Mouse (Mus musculus): ENCODE results near the gene Methig1. TPM values are rescaled to one million over a fixed set of nuclear protein-coding genes. Genes with fewer than 3 reads are reported as not detected.
"Not testable (repeated sequence)": the region's sequence is repeated elsewhere in the genome, so short reads cannot be mapped to it uniquely, and the experiment has no call there.

Gene Methig1
- total RNA-seq (2015; ENCODE audit: low replicate concordance) (not detected in 2 replicates), total RNA-seq (2017; ENCODE audit: low replicate concordance) (not detected in 2 replicates)

- no peak for ATAC-seq (replicated peaks; ENCODE audit: low FRiP score, poor library complexity, severe bottlenecking)
Observed at GRCm38 (mm10) chr15:100352711-100353250, at the start of gene Methig1, which contains the start of gene Mettl7a2. Gene Methig1, plus strand, starts transcription at chr15:100353149. Gene Mettl7a2, plus strand, starts transcription at chr15:100353200.

- ATAC-seq (replicated peaks; ENCODE audit: low FRiP score, poor library complexity, severe bottlenecking): peak; percentile 26; the same call in 1 of the 2 replicates
Observed at GRCm38 (mm10) chr15:100303428-100304018, 49.4 kb upstream of the Methig1 start.

DNA sequence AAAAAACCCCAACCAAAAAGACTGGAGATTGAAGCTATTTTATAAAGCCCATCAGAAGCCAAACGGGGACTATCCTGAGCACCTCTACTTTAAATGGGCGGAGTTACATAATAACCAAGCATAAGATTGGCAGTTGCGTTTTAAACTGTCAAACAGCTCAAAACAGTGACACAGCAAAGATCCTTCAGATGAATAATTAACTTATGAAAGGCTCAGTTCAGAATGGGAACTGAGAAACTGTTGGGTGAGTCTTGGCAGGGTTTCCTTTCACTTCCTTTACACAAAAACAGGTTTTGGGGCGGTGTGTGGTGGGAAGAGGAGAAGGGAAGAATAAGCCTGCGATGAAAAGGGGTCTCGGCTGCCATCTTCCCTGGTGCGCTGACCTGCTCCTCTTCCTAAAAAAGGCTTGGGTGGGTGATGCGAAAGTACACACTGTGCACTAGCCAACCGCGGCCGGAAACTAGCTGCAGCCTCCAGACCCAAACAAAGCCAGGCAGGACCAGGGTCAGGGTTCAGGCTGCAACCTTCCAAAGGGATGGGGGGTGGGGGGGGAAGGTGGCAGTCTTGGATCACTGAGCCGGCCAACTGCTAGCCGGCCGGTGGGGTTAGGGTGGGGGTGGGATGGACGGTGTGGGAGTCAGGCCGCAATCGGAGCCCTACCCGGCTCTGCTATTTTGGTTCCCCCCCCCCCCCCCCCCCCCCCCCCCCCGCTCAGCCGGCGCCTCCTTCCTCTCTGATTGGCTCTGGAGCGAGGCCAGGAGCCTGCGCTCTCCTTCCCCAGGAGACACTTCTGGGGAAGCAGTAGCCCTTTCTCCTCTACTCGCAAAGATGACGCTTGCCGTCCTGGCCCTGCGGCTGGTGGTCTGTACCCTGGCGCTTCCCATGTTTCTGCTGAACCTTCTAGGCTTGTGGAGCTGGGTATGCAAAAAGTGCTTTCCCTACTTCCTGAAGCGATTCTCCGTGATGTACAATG lies 48.6 kb upstream of the Methig1 start, which contains the start of gene Mettl7a1:
Gene Mettl7a1 (plus strand): TSS at position 122 of the 973 bp plus-strand sequence.
- peak; percentile 77 for ATAC-seq (replicated peaks; ENCODE audit: low FRiP score, poor library complexity, severe bottlenecking)

DNA sequence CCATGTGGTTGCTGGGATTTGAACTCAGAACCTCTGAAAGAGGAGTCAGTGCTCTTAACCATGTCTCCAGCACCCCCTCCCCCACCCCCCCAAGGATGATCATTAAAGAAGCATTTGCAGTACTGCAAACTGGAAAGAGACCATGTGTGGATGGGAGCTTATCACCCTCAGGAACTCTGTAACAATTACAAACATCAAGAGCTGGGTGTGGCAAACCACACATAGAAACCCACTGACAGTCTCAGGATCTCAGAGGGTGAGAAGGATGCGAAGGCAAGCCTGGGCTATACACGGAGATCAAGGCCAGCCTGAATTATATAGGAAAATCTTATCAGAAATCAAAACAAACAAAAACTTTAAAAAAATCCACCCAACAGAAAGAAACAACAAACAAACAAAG lies 46.7 kb upstream of the Methig1 start:
- ATAC-seq (replicated peaks; ENCODE audit: low FRiP score, poor library complexity, severe bottlenecking): no peak

DNA sequence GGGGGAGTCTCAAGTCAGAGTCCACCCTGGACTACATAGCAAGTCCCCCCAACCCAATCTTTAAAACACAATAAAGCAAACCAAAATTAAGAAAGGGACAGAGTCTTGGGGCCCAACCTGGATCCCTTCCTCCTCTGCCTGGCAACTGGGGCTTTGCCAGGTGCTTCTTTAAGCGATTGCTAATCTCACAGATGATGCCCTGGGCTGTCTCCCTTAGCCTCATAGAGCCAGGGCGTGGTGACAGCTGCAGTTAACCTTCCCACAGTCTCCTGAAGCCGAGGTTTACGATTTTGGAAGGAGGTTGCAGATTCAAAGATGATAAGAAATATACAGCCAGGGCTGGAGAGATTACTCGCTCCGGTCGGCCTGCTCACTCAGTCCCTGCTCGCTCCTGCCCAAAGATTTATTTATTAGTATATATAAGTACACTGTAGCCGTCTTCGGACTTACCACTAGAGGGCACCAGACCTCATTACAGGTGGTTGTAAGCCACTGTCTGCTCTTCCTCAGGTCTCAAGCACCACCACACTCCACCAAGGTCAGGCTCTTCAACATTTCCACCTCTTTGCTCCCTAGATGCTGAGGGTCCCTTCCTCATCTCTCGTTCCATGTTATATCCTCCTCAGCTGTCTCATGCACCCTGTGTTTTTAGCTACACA lies 45.4 kb upstream of the Methig1 start:
- peak; percentile 55 for ATAC-seq (replicated peaks; ENCODE audit: low FRiP score, poor library complexity, severe bottlenecking)

DNA sequence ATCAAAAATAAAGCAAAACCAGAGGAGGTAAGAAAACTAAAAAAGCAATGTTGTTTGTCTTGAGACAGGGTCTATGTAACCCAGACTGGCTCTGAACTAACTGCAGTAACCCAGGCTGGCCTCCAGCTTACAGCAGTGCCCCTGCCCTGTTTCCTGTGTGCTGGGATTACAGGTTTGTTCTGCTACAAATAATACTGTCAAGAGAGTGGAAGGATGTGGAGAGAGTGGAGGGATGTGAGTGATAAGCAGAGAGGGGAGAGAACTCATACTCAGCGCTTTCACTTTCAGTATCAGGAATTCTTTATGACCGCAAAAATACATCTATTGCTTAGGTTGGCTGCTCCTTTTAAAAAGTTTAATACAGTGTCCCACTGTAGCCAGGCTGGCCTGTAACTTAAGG lies 40.6 kb upstream of the Methig1 start:
- no peak for ATAC-seq (replicated peaks; ENCODE audit: low FRiP score, poor library complexity, severe bottlenecking)

GRCm38 (mm10) chr15:100314448-100315145 lies 38.4 kb upstream of the Methig1 start:
- no peak for ATAC-seq (replicated peaks; ENCODE audit: low FRiP score, poor library complexity, severe bottlenecking)

GRCm38 (mm10) chr15:100318014-100318671 lies 34.8 kb upstream of the Methig1 start:
- not testable (repeated sequence) for ATAC-seq (replicated peaks; ENCODE audit: low FRiP score, poor library complexity, severe bottlenecking)

DNA sequence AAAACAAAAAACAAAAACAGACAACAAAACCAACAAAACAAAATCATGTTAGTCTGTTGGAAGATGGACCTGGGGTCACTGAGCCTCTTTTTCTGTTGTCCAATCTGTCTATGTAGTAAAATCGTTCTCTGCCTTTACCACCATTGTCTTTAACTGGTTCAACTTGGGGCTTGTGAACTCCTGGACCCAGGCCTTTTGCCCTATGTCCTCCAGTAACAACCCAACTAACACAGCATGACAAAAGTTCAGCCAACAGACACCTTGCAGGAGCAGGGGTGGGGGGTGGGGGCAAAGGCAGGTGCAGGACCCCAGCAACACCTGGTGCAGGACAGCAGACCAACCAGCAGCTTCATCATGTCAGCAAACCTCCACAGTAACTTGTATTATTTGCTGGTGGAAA lies 33.1 kb upstream of the Methig1 start:
- ATAC-seq (replicated peaks; ENCODE audit: low FRiP score, poor library complexity, severe bottlenecking): no peak

DNA sequence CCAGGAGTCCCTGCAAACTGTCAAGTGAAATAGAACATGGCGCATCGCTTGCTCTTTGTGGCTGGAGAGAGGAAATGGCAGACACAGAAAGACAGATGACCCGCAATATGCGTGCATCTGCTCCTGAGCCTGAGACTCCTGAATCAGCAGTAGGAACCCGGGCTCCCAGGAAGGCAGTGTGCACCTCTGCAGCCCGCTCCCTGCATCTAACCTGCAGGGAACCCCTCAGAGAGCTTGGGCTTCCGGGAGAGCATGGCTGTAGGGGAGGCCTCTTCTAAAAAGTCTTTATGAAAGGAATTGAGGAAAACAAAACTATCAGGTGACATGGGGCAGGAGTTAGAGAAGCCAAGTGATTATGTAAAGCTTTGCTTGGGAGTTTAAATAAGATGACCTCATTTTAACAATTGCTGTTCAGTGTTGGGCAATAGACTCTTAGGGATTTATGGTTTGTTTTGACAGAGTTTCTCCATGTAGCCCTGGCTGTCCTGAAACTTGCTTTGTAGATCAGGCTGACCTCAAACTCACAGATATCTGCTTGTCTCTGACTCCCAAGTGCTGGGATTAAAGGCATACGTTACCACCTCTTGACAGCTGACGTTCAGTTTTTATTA lies 32.5 kb upstream of the Methig1 start:
- no peak for ATAC-seq (replicated peaks; ENCODE audit: low FRiP score, poor library complexity, severe bottlenecking)

GRCm38 (mm10) chr15:100321134-100321533 lies 31.8 kb upstream of the Methig1 start:
- no peak for ATAC-seq (replicated peaks; ENCODE audit: low FRiP score, poor library complexity, severe bottlenecking)

DNA sequence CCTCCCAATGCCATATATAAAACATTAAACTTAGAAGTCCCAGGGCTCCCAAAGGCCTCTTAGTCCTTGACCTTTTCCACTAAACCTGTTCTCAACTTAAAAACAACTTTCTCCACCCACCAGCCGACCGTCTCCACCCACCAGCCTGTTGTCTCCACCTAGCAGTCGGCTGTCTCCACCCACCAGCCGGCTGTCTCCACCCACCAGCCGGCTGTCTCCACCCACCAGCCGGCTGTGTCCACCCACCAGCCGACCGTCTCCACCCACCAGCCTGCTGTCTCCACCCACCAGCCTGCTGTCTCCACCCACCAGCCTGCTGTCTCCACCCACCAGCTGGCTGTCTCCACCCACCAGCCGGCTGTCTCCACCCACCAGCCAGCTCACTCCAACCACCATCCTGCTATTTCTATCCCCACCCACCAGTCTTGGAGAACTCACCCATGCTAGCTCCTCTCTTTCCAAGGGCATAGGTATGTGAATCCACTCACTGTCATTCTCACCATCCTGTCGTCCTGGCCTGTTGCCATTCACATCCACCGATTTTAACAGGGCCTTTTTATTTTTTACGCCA lies 28.8 kb upstream of the Methig1 start:
- ATAC-seq (replicated peaks; ENCODE audit: low FRiP score, poor library complexity, severe bottlenecking): peak; percentile 88

GRCm38 (mm10) chr15:100325235-100325634 lies 27.7 kb upstream of the Methig1 start:
- no peak for ATAC-seq (replicated peaks; ENCODE audit: low FRiP score, poor library complexity, severe bottlenecking)

DNA sequence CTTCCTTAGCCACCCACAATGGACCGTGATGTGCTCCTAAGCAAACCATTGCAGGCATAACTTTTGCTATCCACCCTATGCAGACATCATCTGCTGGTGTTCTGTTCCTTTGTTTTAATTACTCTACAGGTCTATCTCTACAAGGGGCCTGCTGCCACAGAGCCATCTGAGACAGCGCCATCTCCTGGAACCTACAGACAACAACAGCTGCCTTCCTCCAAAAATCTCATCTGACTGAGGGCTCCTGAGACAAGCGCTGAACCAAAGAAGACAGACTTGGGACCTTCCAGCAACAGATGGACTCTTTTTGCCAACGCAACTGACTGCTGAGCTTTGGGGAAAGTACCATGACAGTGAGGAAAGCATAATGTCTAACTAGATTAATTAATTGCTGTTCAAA lies 24.9 kb upstream of the Methig1 start:
- not testable (repeated sequence) for ATAC-seq (replicated peaks; ENCODE audit: low FRiP score, poor library complexity, severe bottlenecking)

DNA sequence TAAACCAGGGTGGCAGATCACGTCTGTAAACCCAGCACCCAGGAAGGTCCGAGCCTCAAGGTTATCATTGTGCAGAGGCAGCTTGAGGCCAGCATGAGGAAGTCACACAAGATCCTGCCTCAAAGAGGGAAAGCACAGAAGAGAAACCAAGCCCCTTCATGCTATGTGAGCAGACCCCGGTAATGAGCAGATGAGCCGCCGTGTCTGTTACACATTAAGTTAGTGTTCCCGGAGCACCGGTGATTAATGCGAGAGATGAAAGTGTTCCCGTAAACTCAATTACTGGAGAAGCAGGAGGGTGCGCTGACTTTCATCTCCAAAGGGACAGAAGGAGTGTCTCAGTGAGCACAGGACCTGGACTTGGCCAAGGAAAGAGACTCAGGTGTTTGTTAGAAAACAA lies 23.6 kb upstream of the Methig1 start:
- ATAC-seq (replicated peaks; ENCODE audit: low FRiP score, poor library complexity, severe bottlenecking): not testable (repeated sequence)

- no peak for ATAC-seq (replicated peaks; ENCODE audit: low FRiP score, poor library complexity, severe bottlenecking)
Observed at GRCm38 (mm10) chr15:100330739-100331138, 22.2 kb upstream of the Methig1 start.

- peak; percentile 85 for ATAC-seq (replicated peaks; ENCODE audit: low FRiP score, poor library complexity, severe bottlenecking)
Observed at GRCm38 (mm10) chr15:100332077-100332961, 20.6 kb upstream of the Methig1 start.
